Mouse (Mus musculus): ENCODE measurements around the gene Vcan. TPM values are rescaled to one million over a fixed set of nuclear protein-coding genes. Genes with fewer than 3 reads are reported as not detected.

Gene Vcan
- 10 to 100 TPM; 47.5 to 75.7 TPM for total RNA-seq (2023)

GRCm38 (mm10) chr13:89741766-89742685, at the start of gene Vcan:
Gene Vcan (minus strand): TSS chr13:89742509.

Other genes starting within 250 kb of the Vcan start
- not detected for gene Hapln1, start 202.7 kb downstream of the Vcan start, total RNA-seq (2023)